Mouse (Mus musculus) intestine, embryonic 15.5 days (tissue): ENCODE results near the gene Gm904. TPM values are rescaled to one million over a fixed set of nuclear protein-coding genes. Genes with fewer than 3 reads are reported as not detected.
"Not testable (repeated sequence)": the region's sequence is repeated elsewhere in the genome, so short reads cannot be mapped to it uniquely, and the experiment has no call there.

Experiments used
- ATAC-seq: fragments of 200-750 bp; cut with Nextera tagmentation; 2 replicates; pipeline ENCODE4 v1.8.0; 2017; ENCODE audit warnings: moderate TSS enrichment, moderate library complexity
- H3K27ac ChIP-seq: fragments of 300-500 bp; sonication (generic); 2 replicates; pipeline ENCODE4 v1.5.1; 2015; ENCODE audit warnings: mild to moderate bottlenecking, inconsistent platforms
- H3K27me3 ChIP-seq: fragments of 300-500 bp; sonication (generic); replicated peaks from 2 replicates; pipeline ENCODE4 v1.6.1; 2015; ENCODE audit warnings: inconsistent platforms
- H3K36me3 ChIP-seq: fragments of 300-500 bp; sonication (generic); 2 replicates; pipeline ENCODE4 v1.6.1; 2015; ENCODE audit warnings: inconsistent platforms
- H3K4me1 ChIP-seq: fragments of 300-500 bp; sonication (generic); replicated peaks from 2 replicates; pipeline ENCODE4 v1.6.1; 2015; ENCODE audit warnings: inconsistent platforms
- H3K4me2 ChIP-seq: fragments of 300-500 bp; sonication (generic); replicated peaks from 2 replicates; pipeline ENCODE4 v1.6.1; 2015; ENCODE audit warnings: mild to moderate bottlenecking, inconsistent platforms
- H3K4me3 ChIP-seq: fragments of 300-500 bp; sonication (generic); replicated peaks from 2 replicates; pipeline ENCODE4 v1.5.1; 2015; ENCODE audit warnings: inconsistent platforms
- H3K9ac ChIP-seq: fragments of 300-500 bp; sonication (generic); 2 replicates; pipeline ENCODE4 v1.6.1; 2015; ENCODE audit warnings: inconsistent platforms
- H3K9me3 ChIP-seq: fragments of 300-500 bp; sonication (generic); 2 replicates; pipeline ENCODE4 v1.6.1; 2016; ENCODE audit warnings: inconsistent platforms
- WGBS: fragments of 180-500 bp; shearing (Covaris S2); methylation state at CpG from one replicate; pipeline ENCODE4 v1.1.7; 2015; 5-methylcytosine and 5-hydroxymethylcytosine counted together
- polyA plus RNA-seq: library from polyadenylated mRNA; unstranded; fragments of >200 nt; fragmentation: Nextera tagmentation; extraction: Ambion mirVana; gene quantifications from 2 replicates; pipeline ENCODE4 v1.2.1, GENCODE M21; 2015

Gene Gm904
- polyA plus RNA-seq = not detected in 2 replicates

DNA sequence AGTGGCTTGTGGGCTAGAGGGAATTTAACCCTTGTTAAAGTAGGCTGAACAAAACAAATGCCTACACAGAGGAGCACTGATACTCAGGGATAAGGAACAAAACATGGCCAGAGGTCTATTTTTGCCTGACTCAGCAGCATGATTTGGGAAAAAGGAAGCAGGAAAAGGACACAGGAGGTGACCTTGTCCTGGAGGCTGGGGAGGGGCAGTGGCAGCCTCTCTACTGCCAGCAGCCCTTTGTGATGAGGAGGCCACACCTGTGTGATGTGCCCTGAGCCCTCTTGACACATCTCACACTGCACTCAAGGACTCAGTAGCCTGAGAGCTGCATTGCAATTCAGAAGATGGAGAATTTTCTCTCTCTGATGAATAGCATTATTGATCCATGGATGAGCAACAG lies at the start of gene Gm904:
Gm904 (plus strand) TSS at position 301 of the 400 bp plus-strand sequence.
- H3K4me1 ChIP-seq, H3K9ac ChIP-seq, H3K36me3 ChIP-seq, H3K4me2 ChIP-seq, H3K27ac ChIP-seq, ATAC-seq, H3K27me3 ChIP-seq, H3K4me3 ChIP-seq, H3K9me3 ChIP-seq: not testable (repeated sequence)

DNA sequence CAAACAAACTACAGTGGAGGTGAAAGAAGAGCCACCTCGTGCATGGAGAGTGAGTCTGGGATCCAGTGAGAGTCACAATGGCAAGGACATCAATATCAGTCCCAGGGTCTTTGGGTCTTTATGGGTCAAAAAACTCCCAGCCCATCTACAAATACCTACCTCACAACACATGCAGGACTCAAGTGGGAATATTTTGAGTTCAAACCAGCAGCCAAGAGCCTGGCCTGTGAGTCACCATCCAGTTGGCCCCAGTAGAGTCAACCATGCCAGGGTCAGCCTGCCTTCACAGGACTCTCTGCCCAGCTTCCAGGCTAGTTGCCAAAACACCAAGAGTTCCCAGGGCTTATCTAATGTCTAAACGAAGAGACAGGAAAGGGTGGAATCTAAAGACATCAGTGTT lies 5.7 kb downstream of the Gm904 start:
- not testable (repeated sequence) for H3K36me3 ChIP-seq, H3K4me2 ChIP-seq, H3K9ac ChIP-seq, H3K4me1 ChIP-seq, ATAC-seq, H3K4me3 ChIP-seq, H3K9me3 ChIP-seq, H3K27me3 ChIP-seq, H3K27ac ChIP-seq
- 77% methylated on average over 2 of the region's 2 CpGs for WGBS

Other genes with a start within 250 kb of the Gm904 start
- 22.7 and 24.6 TPM in 2 replicates for gene Fbxw17, start 225.4 kb upstream of the Gm904 start, polyA plus RNA-seq
- not detected in 2 replicates for gene Gm47429, start 199.3 kb upstream of the Gm904 start, polyA plus RNA-seq
- not detected in 2 replicates for gene Nutm2, start 175.9 kb upstream of the Gm904 start, polyA plus RNA-seq
- gene Gm8765, start 55.1 kb downstream of the Gm904 start, polyA plus RNA-seq = not detected in 2 replicates